Mouse (Mus musculus): Measurements from ENCODE around the gene Noa1.

Gene Noa1

GRCm38 (mm10) chr5:77309924-77310772 lies at the start of gene Noa1, which contains the start of gene Polr2b:
Gene Noa1, minus strand, starts transcription at chr5:77310084.
Gene Polr2b, plus strand, starts transcription at chr5:77310147.
- peak; percentile 98 for DNase-seq

DNA sequence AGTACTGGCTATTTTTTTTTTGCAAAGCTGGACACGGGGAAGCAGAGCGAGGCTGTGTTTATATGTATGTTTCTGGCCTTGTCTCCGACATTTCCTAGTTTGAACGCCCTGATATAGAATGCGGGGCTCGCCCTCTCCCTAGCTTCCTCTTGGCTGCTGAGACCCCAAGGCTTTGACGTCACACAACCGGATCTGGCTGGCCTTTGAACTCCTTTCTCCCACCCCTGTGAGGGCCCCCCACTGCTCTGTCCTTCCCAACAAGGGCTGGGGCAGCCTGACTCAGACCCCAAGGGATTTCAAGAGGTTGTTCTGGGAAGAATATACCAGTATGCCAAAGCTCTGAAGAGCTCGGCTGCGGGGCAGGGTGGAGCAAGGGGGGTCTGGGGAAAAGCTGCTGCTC lies 48.5 kb upstream of the Noa1 start:
- peak; percentile 45 for DNase-seq

- DNase-seq, result peak; percentile 76
These were observed 47.7 kb upstream of the Noa1 start for GRCm38 (mm10) chr5:77357405-77358149.

DNA sequence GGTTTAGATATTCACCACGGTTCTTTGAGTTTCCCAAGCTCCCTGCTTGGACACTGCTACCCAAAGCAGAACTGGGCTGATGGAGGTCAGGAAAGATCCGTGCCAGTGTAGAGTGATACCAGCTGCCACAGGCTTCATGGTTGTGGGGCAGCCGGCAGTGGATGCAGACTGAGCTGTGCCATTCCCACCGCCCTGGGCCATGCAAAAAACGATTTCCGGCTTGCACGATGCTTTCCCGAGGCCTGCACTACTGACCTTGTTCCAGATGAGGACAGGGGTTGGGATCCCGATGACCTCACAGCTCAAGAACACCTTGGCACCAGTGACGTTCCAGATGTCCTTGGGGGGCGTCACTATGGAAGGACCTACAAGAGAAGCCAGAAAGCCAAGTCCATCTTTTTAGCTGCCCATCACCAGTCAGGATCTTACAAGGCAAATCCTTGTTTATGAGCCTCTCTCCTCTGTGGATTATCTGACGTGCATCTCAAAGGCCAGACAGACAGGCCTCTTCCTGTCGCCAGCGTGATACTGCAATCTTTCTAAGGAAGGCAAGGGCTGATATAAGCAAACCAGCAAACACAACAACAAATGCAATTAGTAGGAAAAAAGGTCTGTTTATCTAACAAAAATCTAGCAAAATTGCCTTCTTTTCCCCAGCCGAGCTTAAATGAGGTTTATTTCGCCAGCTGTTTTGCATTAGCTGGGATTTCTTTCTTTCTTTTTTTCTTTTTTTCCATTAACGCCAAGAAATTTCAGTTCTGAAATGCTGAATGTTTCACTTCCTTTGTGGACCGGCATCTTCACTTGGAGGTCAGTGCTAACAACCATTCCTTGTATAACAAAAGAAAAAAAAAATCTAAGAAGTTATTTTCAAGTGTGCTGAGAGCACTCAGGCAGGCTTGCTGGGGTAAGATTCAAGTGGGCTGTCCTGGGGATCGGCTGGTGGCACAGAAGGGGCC lies 45.7 kb upstream of the Noa1 start:
- DNase-seq, result no peak

DNA sequence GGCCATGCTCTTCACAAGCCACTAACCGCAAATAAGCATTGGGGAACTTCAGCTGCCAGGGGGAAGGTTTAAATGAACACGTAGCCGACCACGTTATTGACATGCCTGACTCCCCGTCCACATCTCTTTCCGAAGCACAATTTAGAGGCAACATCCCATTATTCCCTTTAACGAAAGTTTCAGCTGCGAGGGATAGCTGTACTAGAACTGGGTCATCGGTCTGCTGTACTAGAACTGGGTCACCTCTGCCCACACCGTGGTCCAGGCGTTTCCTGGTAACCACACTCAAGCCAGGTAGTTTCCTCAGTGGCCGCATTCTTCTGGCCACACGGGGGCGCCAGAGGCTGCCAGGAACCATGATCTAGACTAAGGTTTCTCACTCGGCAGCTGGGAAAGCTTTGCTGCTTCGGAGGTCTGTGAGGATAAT lies 44.5 kb upstream of the Noa1 start:
- DNase-seq, result peak; percentile 78

GRCm38 (mm10) chr5:77351691-77352090 lies 41.8 kb upstream of the Noa1 start:
- no peak for DNase-seq

DNA sequence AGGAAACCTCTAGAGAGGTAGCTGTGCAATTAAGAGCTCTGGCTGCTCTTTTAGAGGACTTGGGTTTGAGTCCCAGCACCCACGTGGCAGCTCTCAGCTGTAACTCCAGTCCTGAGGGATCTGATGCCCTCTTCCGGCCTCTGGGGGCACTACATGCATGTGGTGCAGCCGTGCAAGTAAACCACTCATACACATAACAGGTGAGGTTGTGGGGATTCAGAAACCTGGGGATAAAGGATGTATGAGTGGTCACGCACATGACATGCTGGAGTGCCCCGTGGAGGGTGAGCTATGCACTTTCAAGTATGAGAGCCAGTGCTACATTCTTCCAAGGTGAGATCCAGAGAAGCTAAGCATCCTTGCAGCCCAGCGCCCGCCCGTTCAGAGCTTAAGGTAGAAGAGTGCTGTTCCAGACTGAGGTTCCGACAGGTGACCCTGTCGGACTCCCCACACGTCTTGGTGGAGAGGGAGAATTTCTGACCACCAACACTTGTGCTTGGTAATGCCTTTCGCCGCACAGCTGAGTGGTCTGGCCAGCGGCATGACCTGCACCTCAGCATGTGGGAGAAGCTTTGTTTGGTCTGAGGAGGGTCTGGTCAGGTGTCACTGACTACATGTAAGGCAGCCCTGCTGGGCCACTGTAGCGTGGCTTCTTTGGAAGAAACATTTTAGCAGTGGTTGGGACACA lies 40.2 kb upstream of the Noa1 start:
- DNase-seq, result no peak

DNA sequence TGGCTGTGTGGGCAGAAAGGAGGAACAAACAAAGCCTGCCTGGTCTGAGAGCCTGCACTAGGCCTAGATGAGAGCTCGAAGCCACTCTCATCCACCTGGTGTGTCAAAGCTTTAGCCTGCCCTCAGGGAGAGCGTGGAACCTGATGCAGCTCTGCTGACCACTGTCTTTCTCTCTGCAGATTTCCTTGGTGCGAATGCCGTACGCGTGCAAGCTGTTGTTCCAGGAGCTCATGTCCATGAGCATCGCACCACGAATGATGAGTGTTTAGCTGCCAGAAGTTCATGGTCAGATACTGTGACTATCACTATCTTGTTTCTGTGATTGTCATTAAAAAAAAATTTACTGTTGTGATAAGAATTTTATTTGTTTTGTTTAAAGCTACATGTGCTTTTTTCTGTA lies 39.0 kb upstream of the Noa1 start:
- DNase-seq, result no peak

DNA sequence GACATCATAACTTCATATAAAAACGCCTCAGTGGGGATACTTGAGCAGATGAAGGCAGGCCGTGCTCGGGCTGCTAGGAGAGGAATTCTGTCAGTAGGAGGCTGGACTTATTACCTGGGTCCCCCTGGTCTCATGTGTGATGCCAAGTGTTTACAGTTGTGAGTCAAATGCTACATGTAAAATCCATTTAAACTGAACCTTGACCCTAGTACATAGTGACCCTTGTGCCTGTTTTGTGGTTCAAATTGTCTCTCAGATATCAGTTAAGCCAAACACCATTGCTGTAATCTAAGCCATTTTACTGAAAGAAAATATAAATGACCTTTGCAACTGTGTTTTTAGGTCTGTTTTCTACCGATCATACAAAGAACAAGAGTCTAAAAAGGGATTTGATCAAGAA lies 30.1 kb upstream of the Noa1 start:
- no peak for DNase-seq

GRCm38 (mm10) chr5:77330154-77330553 lies 20.3 kb upstream of the Noa1 start:
- no peak for DNase-seq

GRCm38 (mm10) chr5:77324936-77325335 lies 15.1 kb upstream of the Noa1 start:
- DNase-seq, result no peak

DNA sequence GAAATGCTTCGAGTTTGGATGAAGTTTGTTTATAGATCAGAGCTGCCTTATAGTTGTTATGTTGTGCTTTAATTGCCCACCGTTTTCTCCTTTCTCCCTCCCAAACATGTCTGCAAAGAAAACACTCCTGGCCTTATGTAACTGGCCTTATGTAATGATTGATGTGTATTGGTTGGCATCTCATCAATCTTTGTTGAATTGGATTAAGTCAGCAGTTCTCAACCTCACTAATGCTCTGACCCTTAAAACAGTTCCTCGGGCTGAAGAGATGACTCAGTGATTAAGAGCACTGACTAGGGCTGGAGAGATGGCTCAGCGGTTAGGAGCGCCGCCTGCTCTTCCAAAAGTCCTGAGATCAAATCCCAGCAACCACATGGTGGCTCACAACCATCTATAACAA lies 5.1 kb upstream of the Noa1 start:
- no peak for DNase-seq

- no peak for DNase-seq
These were observed 4.3 kb upstream of the Noa1 start for GRCm38 (mm10) chr5:77314206-77314605.

DNA sequence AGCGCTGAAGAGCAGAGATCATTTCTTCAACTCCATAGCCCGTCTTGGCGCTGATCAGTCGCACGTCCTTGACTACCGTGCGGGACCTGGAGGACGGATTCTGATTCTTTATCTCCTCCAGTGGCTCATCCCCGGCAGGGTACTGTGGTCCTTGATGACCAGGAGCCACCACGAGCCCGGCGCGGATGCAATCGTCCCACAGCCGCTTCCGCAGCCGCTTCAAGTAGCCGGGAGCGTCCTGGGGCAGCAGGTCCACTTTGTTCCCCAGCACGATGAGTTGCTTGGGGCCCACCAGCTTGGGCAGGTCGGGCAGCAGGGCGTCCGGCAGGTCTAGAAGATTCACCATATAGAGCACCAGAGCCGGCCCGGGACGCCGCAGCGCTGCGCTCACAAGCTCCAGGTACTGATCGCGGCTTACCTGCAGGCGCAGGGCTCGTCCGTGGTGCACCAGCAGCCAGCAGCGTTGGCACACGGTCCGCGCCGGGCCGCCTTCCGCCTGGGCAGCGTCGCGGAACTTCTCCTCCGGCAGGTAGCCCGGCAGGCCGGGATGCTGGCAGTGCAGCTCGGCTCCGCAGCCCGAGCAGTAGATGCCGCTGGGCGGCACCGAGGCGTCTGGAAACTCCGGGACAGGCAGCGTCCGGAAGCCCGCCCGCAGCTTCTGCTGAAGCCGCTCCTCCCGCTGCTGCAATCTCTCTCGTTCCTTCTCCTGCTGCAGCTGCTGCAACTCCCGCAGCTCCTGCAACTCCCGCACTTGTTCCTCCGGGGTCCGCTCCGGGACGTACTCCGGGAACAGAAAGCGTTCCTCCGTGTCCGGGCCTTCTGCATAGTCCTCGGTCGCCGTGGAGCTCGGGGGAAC lies 605 bp downstream of the Noa1 start:
- peak; percentile 55 for DNase-seq

DNA sequence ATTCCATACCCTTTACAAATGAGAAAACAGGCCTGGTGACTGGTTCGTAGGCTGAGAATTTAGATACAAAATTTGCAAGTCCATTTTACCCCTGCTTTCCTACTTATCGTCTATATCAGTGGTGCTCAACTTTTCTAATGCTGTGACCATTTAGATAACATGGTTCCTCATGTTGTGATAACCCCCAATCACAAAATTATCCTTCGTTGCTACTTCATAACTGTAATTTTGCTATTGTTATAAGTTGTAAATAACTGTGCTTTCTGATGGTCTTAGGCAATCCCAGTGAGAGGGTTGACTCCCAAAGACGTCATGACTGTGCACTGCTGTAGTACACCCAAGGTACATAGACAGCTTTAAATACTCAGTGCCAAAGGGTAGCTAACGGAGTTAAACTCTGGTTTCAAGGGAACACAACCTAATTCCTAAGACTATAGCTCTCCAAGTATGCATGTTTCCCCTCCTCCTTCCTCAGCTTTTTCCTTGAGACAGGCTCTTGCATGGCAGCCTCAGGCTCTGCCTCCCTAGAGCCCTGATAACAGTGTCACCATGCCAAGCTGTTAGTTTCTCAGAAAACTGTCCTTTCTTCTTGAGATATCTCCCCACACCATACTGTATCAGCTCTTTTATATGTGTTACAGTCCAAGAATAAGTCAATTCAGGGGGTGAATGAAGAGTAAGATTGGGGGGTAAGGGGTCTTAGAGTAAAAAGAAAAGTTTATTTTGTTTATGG lies 1.9 kb downstream of the Noa1 start:
- peak; percentile 24 for DNase-seq

GRCm38 (mm10) chr5:77301296-77301903 lies 8.5 kb downstream of the Noa1 start:
- DNase-seq, result no peak

GRCm38 (mm10) chr5:77299486-77299885 lies 10.4 kb downstream of the Noa1 start:
- DNase-seq, result no peak

GRCm38 (mm10) chr5:77292803-77293522 lies 16.9 kb downstream of the Noa1 start:
- no peak for DNase-seq

GRCm38 (mm10) chr5:77290606-77291005 lies 19.3 kb downstream of the Noa1 start:
- no peak for DNase-seq
